17 mouse cellular contexts compared by ENCODE assay signal in genomic region chr1:175442025-175442424, GRCm38 (mm10). TPM values are rescaled to one million over a fixed set of nuclear protein-coding genes. Genes with fewer than 3 reads are reported as not detected.
DNase-seq lines count a peak whose midpoint lies in the region.
"Had no signal": no experiment of that assay in that cellular context is flagged by ENCODE, and none has a peak within 500 bp of the region (broad histone marks: within the 10 kb centered on the region; RNA-seq: fewer than 3 reads in every experiment).

No protein-coding gene starts in this region.

- intact Hi-C loops in left cerebral cortex, postnatal 25 days (cut with DNase I): no loop called here

- DNase-seq in adrenal gland, adult 2 months: peak; percentile 36
- no peak for DNase-seq in adrenal gland, postnatal 4 days (ENCODE audit: low spot score in 2 of 2)
- peak; percentile 49 to 65 for DNase-seq in layer of hippocampus, adult 18-20 months (ENCODE audit: low spot score in 2 of 2)
- no peak for DNase-seq in layer of hippocampus, postnatal 25 days (ENCODE audit: extremely low spot score in 1 of 2, low spot score in 1 of 2)
- DNase-seq in frontal cortex, adult 2 months (ENCODE audit: extremely low spot score in 1 of 2, low spot score in 1 of 2): peak; percentile 63 to 80
- DNase-seq in left cerebral cortex, postnatal 25 days (ENCODE audit: low spot score in 2 of 2): peak; percentile 59 to 91
- no peak for DNase-seq in neural tube, embryonic 10.5 days (ENCODE audit: extremely low spot score, low spot score)
- DNase-seq in embryo, embryonic 11 days: no peak
- DNase-seq: cerebellum, postnatal 10 days; gastrocnemius, postnatal 14 days; kidney, adult 9 months; kidney, postnatal 36 days; midbrain, embryonic 14.5 days; retina, postnatal 1 day had no signal

RNA-seq across cellular contexts. Expression of gene Rgs7, which starts 50.3 kb away (rescaled TPM):
- 10 to 100 TPM; 22.3 TPM for total RNA-seq in adrenal gland, adult 2 months (2021)
- polyA plus RNA-seq in adrenal gland, adult 2 months (2012; rRNA removed): 2.1 and 2.7 TPM in 2 replicates
- 1 to 10 TPM; 6.9 to 9.2 TPM for total RNA-seq in adrenal gland, postnatal 4 days (2021)
- total RNA-seq in layer of hippocampus, adult 18-20 months (2021): 10 to 100 TPM; 73.7 to 80.5 TPM
- 10 to 100 TPM; 76.8 to 80.3 TPM for total RNA-seq in layer of hippocampus, postnatal 25 days (2021)
- 67.3 and 71.4 TPM in 2 replicates for polyA plus RNA-seq in frontal cortex, adult 2 months (2012; rRNA removed)
- total RNA-seq in left cerebral cortex, postnatal 25 days (2021): 100 to 1,000 TPM; 114 to 117 TPM
- total RNA-seq: megakaryocyte progenitor cell, adult 5-6 weeks; MEL; neutrophil, adult 5-6 weeks had no signal

Comparison
In these comparisons a context has a peak if more than half of its experiments do, and no peak if none do; other contexts are left out.
1. DNase-seq: peak in adrenal gland, adult 2 months (single experiment), layer of hippocampus, adult 18-20 months (2 of 2), frontal cortex, adult 2 months (2 of 2) and left cerebral cortex, postnatal 25 days (2 of 2); none in adrenal gland, postnatal 4 days (0 of 2), layer of hippocampus, postnatal 25 days (0 of 2), neural tube, embryonic 10.5 days (single experiment) and embryo, embryonic 11 days (single experiment).